Mouse (Mus musculus) G1E (cell line): ENCODE data around the gene Rtraf. TPM values are rescaled to one million over a fixed set of nuclear protein-coding genes. Genes with fewer than 3 reads are reported as not detected.

Experiments used
- ATAC-seq: 2 replicates; pipeline ENCODE4 v1.8.0; 2016; ENCODE audit warnings: mild to moderate bottlenecking; ENCODE audit not compliant: insufficient number of reproducible peaks, poor library complexity, low FRiP score, severe bottlenecking; ENCODE audit errors: extremely low read depth
- DNase-seq: peaks from one replicate; pipeline ENCODE4 v3.0.0; 2012; ENCODE audit warnings: low spot score
- H3K27me3 ChIP-seq: 2 replicates; pipeline ENCODE4 v1.6.1; 2012; ENCODE audit warnings: mild to moderate bottlenecking, low read length, inconsistent platforms; ENCODE audit not compliant: insufficient read depth
- H3K36me3 ChIP-seq: replicated peaks from 2 replicates; pipeline ENCODE3; 2012; ENCODE audit warnings: mild to moderate bottlenecking, inconsistent platforms
- H3K4me1 ChIP-seq: 2 replicates; pipeline ENCODE4 v1.6.1; 2012; ENCODE audit warnings: low read depth, low read length, inconsistent platforms, mixed read lengths; ENCODE audit not compliant: insufficient read depth
- H3K4me3 ChIP-seq: 2 replicates; pipeline ENCODE4 v1.5.1; 2012; ENCODE audit warnings: low read depth, mild to moderate bottlenecking, inconsistent platforms, low read length, moderate library complexity, mixed read lengths
- H3K9me3 ChIP-seq: replicated peaks from 2 replicates; pipeline ENCODE4 v1.6.1; 2012; ENCODE audit warnings: inconsistent platforms
- CTCF ChIP-seq: IDR thresholded peaks from 2 replicates; pipeline ENCODE4 v1.5.1; 2012; ENCODE audit warnings: low read depth, low read length, inconsistent platforms, mixed read lengths
- GATA1 ChIP-seq: IDR thresholded peaks from 2 replicates; pipeline ENCODE4 v1.6.1; 2012; ENCODE audit warnings: borderline replicate concordance, low read length, inconsistent platforms, mixed read lengths
- GATA2 ChIP-seq: IDR thresholded peaks from 2 replicates; pipeline ENCODE4 v1.6.1; 2012; ENCODE audit warnings: low read depth, low read length, inconsistent platforms, borderline replicate concordance
- POLR2AphosphoS5 ChIP-seq: IDR thresholded peaks from 2 replicates; pipeline ENCODE4 v1.6.1; 2012; ENCODE audit warnings: low read depth, low read length, inconsistent platforms; ENCODE audit not compliant: insufficient replicate concordance
- TAL1 ChIP-seq: conservative IDR thresholded peaks from 2 replicates; pipeline ENCODE4 v1.6.1; 2012; ENCODE audit warnings: low read depth, low read length, inconsistent platforms, mixed read lengths
- polyA plus RNA-seq: library from polyadenylated mRNA; stranded (reverse); fragments of >175 nt; gene quantifications from 2 replicates; pipeline ENCODE4 v1.2.3, GENCODE M21; 2012
- total RNA-seq, 2 experiments: library from RNA; stranded (forward) in 1 of 2; stranded (reverse) in 1 of 2; fragments of 200-1000 nt in 1 of 2; fragments of >200 nt in 1 of 2; fragmentation: Nextera tagmentation in 1 of 2; gene quantifications; 2 replicates each; pipeline ENCODE4 v1.2.3; 2014 to 2017

Rtraf gene
- total and polyA plus RNA-seq, 3 experiments: 120 to 269 (median 161) TPM

DNA sequence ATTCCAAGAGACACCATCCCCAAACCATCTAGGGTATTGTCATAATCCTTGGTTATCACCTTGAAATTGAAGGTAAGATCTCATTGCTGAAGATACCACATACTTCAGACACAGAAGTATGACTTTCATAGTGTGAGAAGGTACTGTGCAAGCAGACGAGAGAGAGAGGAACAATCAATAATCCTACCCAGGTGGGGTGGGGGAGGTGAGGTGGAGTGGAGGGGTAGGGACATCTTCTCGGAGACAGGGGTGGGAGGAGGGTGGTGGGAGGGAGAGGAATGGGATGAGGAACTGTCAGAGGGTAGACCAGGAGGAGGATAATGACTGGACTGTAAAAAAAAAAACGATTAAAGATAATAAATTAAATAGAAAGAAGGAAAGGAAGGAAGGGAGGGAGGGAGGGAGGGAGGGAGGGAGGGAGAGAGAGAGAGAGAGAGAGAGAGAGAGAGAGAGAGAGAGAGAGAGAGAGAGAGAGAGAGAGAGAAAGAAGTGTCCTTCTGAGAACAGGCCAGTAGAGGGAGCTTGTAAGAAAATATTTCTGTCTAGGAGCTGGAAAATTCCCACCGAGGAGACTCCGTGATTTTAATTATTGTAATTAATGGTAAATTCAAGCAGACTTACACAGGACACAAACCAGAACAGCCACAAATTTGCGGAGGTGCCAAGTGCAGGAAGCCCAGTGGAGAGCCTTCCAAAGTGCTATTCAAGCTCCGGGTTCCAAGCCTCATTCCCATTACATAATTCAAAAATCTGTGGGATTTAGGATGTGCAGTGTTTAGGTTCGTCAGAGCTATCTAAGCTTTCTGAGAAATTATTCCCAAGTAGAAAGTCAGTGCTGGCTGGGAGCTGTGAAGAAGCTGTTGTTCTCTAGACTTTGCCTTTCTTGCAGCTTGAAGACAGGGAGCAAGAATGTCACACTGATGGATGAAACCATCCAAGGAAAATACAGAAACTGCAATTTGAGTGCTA lies 35.5 kb upstream of the Rtraf start:
- Histone ChIP-seq H3K4me3 (no peak overlapping the region), H3K4me1 (no peaks in the 10 kb centered on the region), H3K27me3 (peaks cover 2% of the 10 kb centered on the region; the same call in 1 of the 2 replicates), H3K9me3 (no peaks in the 10 kb centered on the region), H3K36me3 (no peaks in the 10 kb centered on the region)
- ATAC-seq: no peak
- TF ChIP-seq POLR2AphosphoS5 (no peak), GATA1 (no peak), GATA2 (no peak), CTCF (no peak), TAL1 (no peak)
- DNase-seq: no peak

DNA sequence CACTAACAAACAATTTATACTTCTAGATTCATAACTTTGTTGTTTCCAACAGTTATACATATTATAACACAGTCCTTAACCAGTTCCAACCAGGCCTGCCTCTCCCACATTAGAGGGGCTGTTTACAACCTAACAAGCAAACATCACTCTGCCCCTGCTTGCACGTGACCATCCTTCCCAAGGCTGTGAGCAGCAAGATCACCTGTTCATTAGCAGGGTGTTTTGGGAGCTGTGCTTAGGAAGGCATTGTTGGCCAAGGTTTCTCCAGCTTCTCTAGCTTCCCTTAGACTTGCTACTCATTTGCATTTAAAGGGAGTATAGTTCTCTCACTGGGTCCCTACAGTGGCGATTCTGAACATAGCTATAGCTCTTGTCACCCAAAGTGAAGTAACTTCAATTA lies 34.7 kb upstream of the Rtraf start:
- Histone ChIP-seq H3K27me3 (peaks cover 7% of the 10 kb centered on the region), H3K36me3 (no peaks in the 10 kb centered on the region), H3K9me3 (no peaks in the 10 kb centered on the region), H3K4me3 (no peak overlapping the region), H3K4me1 (no peaks in the 10 kb centered on the region)
- DNase-seq (no peak), ATAC-seq (no peak)
- TF ChIP-seq GATA2 (no peak), POLR2AphosphoS5 (no peak), CTCF (no peak), TAL1 (no peak), GATA1 (no peak)

- DNase-seq: no peak
- peaks cover 12% of the 10 kb centered on the region for H3K27me3 ChIP-seq
- TF ChIP-seq TAL1: no peak
- TF ChIP-seq POLR2AphosphoS5: no peak
- no peak for TF ChIP-seq CTCF
- TF ChIP-seq GATA2: no peak
- TF ChIP-seq GATA1: no peak
- no peaks in the 10 kb centered on the region for H3K36me3 ChIP-seq
- no peak overlapping the region for H3K4me3 ChIP-seq
- H3K4me1 ChIP-seq: no peaks in the 10 kb centered on the region
- no peak for ATAC-seq
- no peaks in the 10 kb centered on the region for H3K9me3 ChIP-seq
Measured at GRCm38 (mm10) chr14:19853471-19853870, 29.8 kb upstream of the Rtraf start.

- ATAC-seq (no peak), DNase-seq (peak; percentile 28)
- H3K4me3 ChIP-seq: peak overlapping the region; percentile 30; the same call in 1 of the 2 replicates
- no peaks in the 10 kb centered on the region for H3K36me3 ChIP-seq
- H3K27me3 ChIP-seq: peaks cover 30% of the 10 kb centered on the region
- TF ChIP-seq GATA1: no peak
- no peak for TF ChIP-seq TAL1
- peak; percentile 34; the same call in 1 of the 2 replicates for TF ChIP-seq CTCF
- TF ChIP-seq GATA2: no peak
- no peak for TF ChIP-seq POLR2AphosphoS5
- H3K4me1 ChIP-seq: peaks cover 12% of the 10 kb centered on the region
- H3K9me3 ChIP-seq: peaks cover 7% of the 10 kb centered on the region
Measured at GRCm38 (mm10) chr14:19839600-19840332, 16.1 kb upstream of the Rtraf start.

- Histone ChIP-seq H3K36me3 (no peaks in the 10 kb centered on the region), H3K4me3 (no peak overlapping the region), H3K27me3 (peaks cover 32% of the 10 kb centered on the region), H3K4me1 (peaks cover 12% of the 10 kb centered on the region), H3K9me3 (no peaks in the 10 kb centered on the region)
- no peak for DNase-seq
- TF ChIP-seq CTCF: no peak
- no peak for TF ChIP-seq TAL1
- no peak for TF ChIP-seq GATA1
- no peak for TF ChIP-seq POLR2AphosphoS5
- no peak for TF ChIP-seq GATA2
- no peak for ATAC-seq
Measured at GRCm38 (mm10) chr14:19836289-19836688, 12.7 kb upstream of the Rtraf start.

- peaks cover 15% of the 10 kb centered on the region for H3K4me1 ChIP-seq
- H3K4me3 ChIP-seq: no peak overlapping the region
- peaks cover 13% of the 10 kb centered on the region for H3K36me3 ChIP-seq
- peaks cover 25% of the 10 kb centered on the region for H3K27me3 ChIP-seq
- H3K9me3 ChIP-seq: peaks cover 4% of the 10 kb centered on the region
- ATAC-seq (no peak), DNase-seq (no peak)
- TF ChIP-seq TAL1: no peak
- TF ChIP-seq GATA2: no peak
- no peak for TF ChIP-seq GATA1
- no peak for TF ChIP-seq POLR2AphosphoS5
- no peak for TF ChIP-seq CTCF
Measured at GRCm38 (mm10) chr14:19825481-19825880, 1.9 kb upstream of the Rtraf start.
